ENCODE assay signal across 8 mouse cellular contexts in genomic region chr11:97985727-97986677, GRCm38 (mm10). TPM values are rescaled to one million over a fixed set of nuclear protein-coding genes. Genes with fewer than 3 reads are reported as not detected.
DNase-seq lines count a peak whose midpoint lies in the region; ATAC-seq and TF ChIP-seq lines count a peak whose summit lies in the region.

Gene Plxdc1, minus strand, starts transcription at chr11:97986444.

- H3K4me1 ChIP-seq in ES-Bruce4 (ENCODE audit: control insufficient read depth, insufficient read depth, low read length), result peaks cover 11% of the 10 kb centered on the region
- peaks cover 35% of the 10 kb centered on the region for H3K4me1 ChIP-seq in embryonic facial prominence, embryonic 13.5 days
- H3K4me1 ChIP-seq in hindbrain, embryonic 14.5 days (replicated peaks; ENCODE audit: control insufficient read depth, insufficient read depth, low read length), result peaks cover 14% of the 10 kb centered on the region
- H3K4me1 ChIP-seq in liver, embryonic 16.5 days (ENCODE audit: control insufficient read depth, low read depth, low read length), result peaks cover 29% of the 10 kb centered on the region

- no peaks in the 10 kb centered on the region for H3K9me3 ChIP-seq in ES-Bruce4 (replicated peaks; ENCODE audit: control insufficient read depth, insufficient read depth, low read length, poor library complexity, severe bottlenecking)
- H3K9me3 ChIP-seq in embryonic facial prominence, embryonic 13.5 days, result no peaks in the 10 kb centered on the region
- no peaks in the 10 kb centered on the region for H3K9me3 ChIP-seq in hindbrain, embryonic 14.5 days (ENCODE audit: control insufficient read depth, low read length)
- H3K9me3 ChIP-seq in liver, embryonic 16.5 days (replicated peaks; ENCODE audit: control insufficient read depth, low read length), result no peaks in the 10 kb centered on the region

- TF ChIP-seq POLR2A in ES-Bruce4 (IDR thresholded peaks at IDR 0.05; ENCODE audit: insufficient read depth, low read length), result no peak

- H3K27ac ChIP-seq in ES-Bruce4 (ENCODE audit: insufficient read depth, low read length), result 0 out of 2 replicates have a peak within 1 kb of the TSS, but pooled peaks have one; percentile 26
- H3K27ac ChIP-seq in embryonic facial prominence, embryonic 13.5 days, result no peak within 1 kb of the TSS
- no peak within 1 kb of the TSS for H3K27ac ChIP-seq in hindbrain, embryonic 14.5 days
- H3K27ac ChIP-seq in liver, embryonic 16.5 days (ENCODE audit: low read length), result no peak within 1 kb of the TSS

- no peak for ATAC-seq in embryonic facial prominence, embryonic 13.5 days (ENCODE audit: insufficient number of reproducible peaks, insufficient read depth, low FRiP score, low TSS enrichment, low read depth)
- ATAC-seq in hindbrain, embryonic 14.5 days (ENCODE audit: low FRiP score), result no peak
- ATAC-seq in liver, embryonic 16.5 days (ENCODE audit: low read depth), result no peak

- peak within 1 kb of the TSS; percentile 72 for H3K4me3 ChIP-seq in ES-Bruce4 (ENCODE audit: low read depth, low read length)
- peak within 1 kb of the TSS; percentile 71 for H3K4me3 ChIP-seq in embryonic facial prominence, embryonic 13.5 days
- peak within 1 kb of the TSS; percentile 82 for H3K4me3 ChIP-seq in hindbrain, embryonic 14.5 days (replicated peaks; ENCODE audit: low read length)
- peak within 1 kb of the TSS; percentile 87 for H3K4me3 ChIP-seq in liver, embryonic 16.5 days (ENCODE audit: low read depth, low read length)

- intact Hi-C loops in gastrocnemius, postnatal 36 days (cut with DNase I), result loop anchor here (2.0 kb wide), 1 partner anchor 49 kb away; no protein-coding TSS in a partner anchor

- peak; percentile 48 for DNase-seq in gastrocnemius, postnatal 10 days
- DNase-seq in gastrocnemius, postnatal 36 days, result no peak
- no peak for DNase-seq in hindbrain, embryonic 14.5 days (ENCODE audit: low spot score)
- DNase-seq in ovary, postnatal 36 days (ENCODE audit: low spot score), result peak; percentile 71
- no peak for DNase-seq in cerebellum, postnatal 4 days (ENCODE audit: low spot score in 2 of 2)

- H3K9ac ChIP-seq in ES-Bruce4 (ENCODE audit: low read depth, poor library complexity, severe bottlenecking), result peak within 1 kb of the TSS; percentile 54
- H3K9ac ChIP-seq in embryonic facial prominence, embryonic 13.5 days, result peak within 1 kb of the TSS; percentile 73
- peak within 1 kb of the TSS; percentile 58 for H3K9ac ChIP-seq in hindbrain, embryonic 14.5 days
- H3K9ac ChIP-seq in liver, embryonic 16.5 days (ENCODE audit: low read depth, low read length), result peak within 1 kb of the TSS; percentile 53

- H3K36me3 ChIP-seq in ES-Bruce4 (ENCODE audit: control insufficient read depth, insufficient read depth, low read length, poor library complexity, severe bottlenecking), result no peaks in the 10 kb centered on the region
- no peaks in the 10 kb centered on the region for H3K36me3 ChIP-seq in embryonic facial prominence, embryonic 13.5 days
- H3K36me3 ChIP-seq in hindbrain, embryonic 14.5 days (replicated peaks; ENCODE audit: control insufficient read depth, insufficient read depth), result no peaks in the 10 kb centered on the region
- no peaks in the 10 kb centered on the region for H3K36me3 ChIP-seq in liver, embryonic 16.5 days (ENCODE audit: control insufficient read depth, insufficient read depth)

- no peak for TF ChIP-seq EP300 in ES-Bruce4 (IDR thresholded peaks at IDR 0.05; ENCODE audit: insufficient read depth, low read depth, low read length)

- no peak for TF ChIP-seq CTCF in ES-Bruce4 (IDR thresholded peaks at IDR 0.05; ENCODE audit: low read depth, low read length)

- WGBS in embryonic facial prominence, embryonic 13.5 days, result 2% methylated on average over 62 of the region's 74 CpGs
- 3% methylated on average over 69 of the region's 74 CpGs for WGBS in hindbrain, embryonic 14.5 days
- 4% methylated on average over 74 of the region's 74 CpGs for whole genome bisulfite sequencing in liver, embryonic 16.5 days (ENCODE audit: insufficient replicate concordance)

- H3K27me3 ChIP-seq in ES-Bruce4 (ENCODE audit: control insufficient read depth, insufficient read depth, low read length, poor library complexity, severe bottlenecking), result no peaks in the 10 kb centered on the region
- peaks cover 42% of the 10 kb centered on the region for H3K27me3 ChIP-seq in embryonic facial prominence, embryonic 13.5 days
- H3K27me3 ChIP-seq in hindbrain, embryonic 14.5 days (ENCODE audit: control insufficient read depth, insufficient read depth, low read length), result peaks cover 28% of the 10 kb centered on the region
- H3K27me3 ChIP-seq in liver, embryonic 16.5 days (ENCODE audit: control insufficient read depth, insufficient read depth, low read depth, low read length), result peaks cover 30% of the 10 kb centered on the region

- peak within 1 kb of the TSS; percentile 89 for H3K4me2 ChIP-seq in embryonic facial prominence, embryonic 13.5 days
- H3K4me2 ChIP-seq in hindbrain, embryonic 14.5 days (replicated peaks), result peak within 1 kb of the TSS; percentile 85
- peak within 1 kb of the TSS; percentile 92 for H3K4me2 ChIP-seq in liver, embryonic 16.5 days (ENCODE audit: low read depth, low read length)

RNA-seq across cellular contexts. Expression of gene Plxdc1, which starts in this region (rescaled TPM):
- total RNA-seq in gastrocnemius, postnatal 10 days (2021), result 10 to 100 TPM in 1 of 2 experiments, 1 to 10 TPM in 1; 8.3 to 10.7 TPM
- 1 to 10 TPM; 2.8 to 3.7 TPM for total RNA-seq in gastrocnemius, postnatal 36 days (2021)
- polyA plus RNA-seq in ES-Bruce4 (2011; ENCODE audit: insufficient read depth, insufficient read length, low read depth, missing spikeins), result 3.0 and 3.3 TPM in 2 replicates
- polyA plus RNA-seq in embryonic facial prominence, embryonic 13.5 days (2015; fragmentation: Nextera tagmentation; extraction: Ambion mirVana), result 0.18 and 0.34 TPM in 2 replicates
- 0.90 and 1.1 TPM in 2 replicates for polyA plus RNA-seq in hindbrain, embryonic 14.5 days (2014; fragmentation: Nextera tagmentation; extraction: Ambion mirVana)
- polyA plus RNA-seq in liver, embryonic 16.5 days (2015; fragmentation: Nextera tagmentation; extraction: Ambion mirVana), result 0.65 and 1.2 TPM in 2 replicates

Comparison
In these comparisons a context has a peak if more than half of its experiments do, and no peak if none do; other contexts are left out.
1. DNase-seq: peak in gastrocnemius, postnatal 10 days (single experiment) and ovary, postnatal 36 days (single experiment); none in gastrocnemius, postnatal 36 days (0 of 2), hindbrain, embryonic 14.5 days (single experiment) and cerebellum, postnatal 4 days (0 of 2).
2. Peak in every context shown above with its lines, with median percentiles within 50 percentile points of each other: H3K4me3 ChIP-seq, H3K9ac ChIP-seq and H3K4me2 ChIP-seq.